Comparison of ENCODE assay signal across 40 mouse cellular contexts in the genomic region with DNA sequence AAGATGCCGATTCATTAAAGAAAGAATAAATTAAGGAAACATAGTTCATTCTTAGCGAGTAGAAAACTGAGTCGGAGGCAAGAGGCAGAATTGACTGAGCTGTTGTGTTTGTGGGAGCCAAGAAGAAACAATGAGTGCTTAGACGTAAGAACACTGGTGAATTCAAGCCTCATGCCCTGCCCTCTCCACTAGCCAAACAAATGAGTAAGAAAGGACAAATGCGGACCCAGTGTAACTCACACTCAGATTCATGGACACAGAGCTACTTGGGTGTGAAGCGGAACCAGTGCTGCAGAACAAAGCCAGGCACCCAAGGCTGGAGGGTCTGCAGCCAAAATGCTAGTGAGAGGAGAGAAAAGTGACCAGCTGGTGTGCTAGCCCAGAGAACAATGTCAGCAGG. TPM values are rescaled to one million over a fixed set of nuclear protein-coding genes. Genes with fewer than 3 reads are reported as not detected.
DNase-seq lines count a peak whose midpoint lies in the region; ATAC-seq and TF ChIP-seq lines count a peak whose summit lies in the region.
"Had no signal": no experiment of that assay in that cellular context is flagged by ENCODE, and none has a peak within 500 bp of the region (broad histone marks: within the 10 kb centered on the region; RNA-seq: fewer than 3 reads in every experiment).

No protein-coding gene starts in this region.

- peak; percentile 25; the same call in 1 of the 2 replicates for ATAC-seq in forebrain, postnatal 0 days
- ATAC-seq in forebrain, embryonic 11.5 days (replicated peaks; ENCODE audit: low FRiP score): no peak
- ATAC-seq in hindbrain, embryonic 14.5 days (ENCODE audit: low FRiP score): peak; percentile 31; the same call in 1 of the 2 replicates
- ATAC-seq in hindbrain, embryonic 12.5 days (ENCODE audit: low FRiP score): no peak
- ATAC-seq: liver, embryonic 12.5 days; lung, postnatal 0 days; midbrain, embryonic 13.5 days had no signal

- no peaks in the 10 kb centered on the region for H3K36me3 ChIP-seq in forebrain, postnatal 0 days (ENCODE audit: insufficient read depth)
- no peaks in the 10 kb centered on the region for H3K36me3 ChIP-seq in forebrain, embryonic 11.5 days (ENCODE audit: control insufficient read depth, insufficient read depth, low read length)
- H3K36me3 ChIP-seq in hindbrain, embryonic 14.5 days (replicated peaks; ENCODE audit: control insufficient read depth, insufficient read depth): no peaks in the 10 kb centered on the region
- no peaks in the 10 kb centered on the region for H3K36me3 ChIP-seq in hindbrain, embryonic 12.5 days
- no peaks in the 10 kb centered on the region for H3K36me3 ChIP-seq in limb, embryonic 10.5 days
- H3K36me3 ChIP-seq: forebrain, embryonic 12.5 days; G1E; heart, embryonic 12.5 days; kidney, embryonic 15.5 days; liver, embryonic 12.5 days; midbrain, embryonic 13.5 days; stomach, embryonic 15.5 days had no signal

- H3K4me1 ChIP-seq in forebrain, postnatal 0 days (ENCODE audit: insufficient read depth): no peaks in the 10 kb centered on the region
- no peaks in the 10 kb centered on the region for H3K4me1 ChIP-seq in forebrain, embryonic 11.5 days (replicated peaks; ENCODE audit: control insufficient read depth, insufficient read depth, low read length)
- H3K4me1 ChIP-seq in hindbrain, embryonic 14.5 days (replicated peaks; ENCODE audit: control insufficient read depth, insufficient read depth, low read length): no peaks in the 10 kb centered on the region
- H3K4me1 ChIP-seq in hindbrain, embryonic 12.5 days: no peaks in the 10 kb centered on the region
- H3K4me1 ChIP-seq in limb, embryonic 10.5 days: no peaks in the 10 kb centered on the region
- H3K4me1 ChIP-seq: forebrain, embryonic 12.5 days; heart, embryonic 12.5 days; kidney, embryonic 15.5 days; liver, embryonic 12.5 days; megakaryocyte, embryonic 14.5 days; midbrain, embryonic 13.5 days; stomach, embryonic 15.5 days had no signal

- H3K4me2 ChIP-seq in forebrain, postnatal 0 days (ENCODE audit: low read depth): no peak overlapping the region
- no peak overlapping the region for H3K4me2 ChIP-seq in forebrain, embryonic 11.5 days (ENCODE audit: low read depth, low read length, severe bottlenecking)
- H3K4me2 ChIP-seq in hindbrain, embryonic 14.5 days (replicated peaks): no peak overlapping the region
- no peak overlapping the region for H3K4me2 ChIP-seq in hindbrain, embryonic 12.5 days (replicated peaks)
- H3K4me2 ChIP-seq: forebrain, embryonic 12.5 days; heart, embryonic 12.5 days; kidney, embryonic 15.5 days; liver, embryonic 12.5 days; midbrain, embryonic 13.5 days; stomach, embryonic 15.5 days had no signal

- H3K9me3 ChIP-seq in forebrain, postnatal 0 days (ENCODE audit: low read length): no peaks in the 10 kb centered on the region
- no peaks in the 10 kb centered on the region for H3K9me3 ChIP-seq in forebrain, embryonic 11.5 days (ENCODE audit: control insufficient read depth, low read length)
- H3K9me3 ChIP-seq in hindbrain, embryonic 14.5 days (ENCODE audit: control insufficient read depth, low read length): peaks cover 9% of the 10 kb centered on the region; the same call in 1 of the 2 replicates
- no peaks in the 10 kb centered on the region for H3K9me3 ChIP-seq in hindbrain, embryonic 12.5 days (replicated peaks)
- no peaks in the 10 kb centered on the region for H3K9me3 ChIP-seq in limb, embryonic 10.5 days (replicated peaks)
- H3K9me3 ChIP-seq: forebrain, embryonic 12.5 days; G1E; heart, embryonic 12.5 days; kidney, embryonic 15.5 days; liver, embryonic 12.5 days; midbrain, embryonic 13.5 days; stomach, embryonic 15.5 days had no signal

- H3K4me3 ChIP-seq in forebrain, postnatal 0 days (ENCODE audit: low read depth, low read length): no peak overlapping the region
- no peak overlapping the region for H3K4me3 ChIP-seq in forebrain, embryonic 11.5 days (ENCODE audit: low read depth, low read length)
- H3K4me3 ChIP-seq in hindbrain, embryonic 14.5 days (replicated peaks; ENCODE audit: low read length): no peak overlapping the region
- no peak overlapping the region for H3K4me3 ChIP-seq in hindbrain, embryonic 12.5 days
- no peak overlapping the region for H3K4me3 ChIP-seq in limb, embryonic 10.5 days
- H3K4me3 ChIP-seq: erythroblast, embryonic 14.5 days; forebrain, embryonic 12.5 days; heart, adult 2 months; heart, embryonic 12.5 days; kidney, embryonic 15.5 days; liver, embryonic 12.5 days; megakaryocyte, embryonic 14.5 days; midbrain, embryonic 13.5 days; stomach, embryonic 15.5 days had no signal

- TF ChIP-seq POLR2A in brain, embryonic 14.5 days (IDR thresholded peaks at IDR 0.05; ENCODE audit: borderline replicate concordance, extremely low read depth, insufficient read depth, insufficient read length, poor library complexity, severe bottlenecking): no peak

- WGBS in forebrain, postnatal 0 days: 56% methylated on average over 6 of the region's 6 CpGs
- 69% methylated on average over 6 of the region's 6 CpGs for WGBS in forebrain, embryonic 11.5 days
- 68% methylated on average over 6 of the region's 6 CpGs for WGBS in hindbrain, embryonic 14.5 days
- 72% methylated on average over 6 of the region's 6 CpGs for WGBS in hindbrain, embryonic 12.5 days
- WGBS in limb, embryonic 10.5 days: 90% methylated on average over 6 of the region's 6 CpGs

- intact Hi-C loops in left cerebral cortex, postnatal 14 days (cut with DNase I): no loop called here

- no peak overlapping the region for H3K27ac ChIP-seq in forebrain, postnatal 0 days (ENCODE audit: low read depth, low read length)
- no peak overlapping the region for H3K27ac ChIP-seq in forebrain, embryonic 11.5 days (ENCODE audit: low read depth, low read length)
- H3K27ac ChIP-seq in hindbrain, embryonic 14.5 days: no peak overlapping the region
- no peak overlapping the region for H3K27ac ChIP-seq in hindbrain, embryonic 12.5 days
- no peak overlapping the region for H3K27ac ChIP-seq in limb, embryonic 10.5 days
- H3K27ac ChIP-seq: forebrain, embryonic 12.5 days; heart, adult 2 months; kidney, embryonic 15.5 days; liver, embryonic 12.5 days; midbrain, embryonic 13.5 days; stomach, embryonic 15.5 days had no signal

- no peak for TF ChIP-seq CTCF in forebrain, postnatal 0 days (IDR thresholded peaks at IDR 0.05; ENCODE audit: low read depth)
- no peak for TF ChIP-seq CTCF in brain, embryonic 14.5 days (IDR thresholded peaks at IDR 0.05; ENCODE audit: borderline replicate concordance, extremely low read depth, insufficient read depth, insufficient read length)

- H3K27me3 ChIP-seq in forebrain, postnatal 0 days (ENCODE audit: insufficient read depth, low read length): no peaks in the 10 kb centered on the region
- H3K27me3 ChIP-seq in forebrain, embryonic 11.5 days (ENCODE audit: control insufficient read depth, insufficient read depth, low read length): no peaks in the 10 kb centered on the region
- H3K27me3 ChIP-seq in hindbrain, embryonic 14.5 days (ENCODE audit: control insufficient read depth, insufficient read depth, low read length): no peaks in the 10 kb centered on the region
- no peaks in the 10 kb centered on the region for H3K27me3 ChIP-seq in hindbrain, embryonic 12.5 days
- no peaks in the 10 kb centered on the region for H3K27me3 ChIP-seq in limb, embryonic 10.5 days (ENCODE audit: low read depth, poor library complexity, severe bottlenecking)
- H3K27me3 ChIP-seq: forebrain, embryonic 12.5 days; heart, embryonic 12.5 days; kidney, embryonic 15.5 days; liver, embryonic 12.5 days; midbrain, embryonic 13.5 days; stomach, embryonic 15.5 days had no signal

- H3K9ac ChIP-seq in forebrain, postnatal 0 days: no peak overlapping the region
- no peak overlapping the region for H3K9ac ChIP-seq in forebrain, embryonic 11.5 days (ENCODE audit: low read length)
- H3K9ac ChIP-seq in hindbrain, embryonic 14.5 days: no peak overlapping the region
- no peak overlapping the region for H3K9ac ChIP-seq in hindbrain, embryonic 12.5 days
- H3K9ac ChIP-seq: forebrain, embryonic 12.5 days; heart, embryonic 12.5 days; kidney, embryonic 15.5 days; liver, embryonic 12.5 days; midbrain, embryonic 13.5 days; stomach, embryonic 15.5 days had no signal

- DNase-seq in forebrain, postnatal 0 days: no peak
- DNase-seq in forebrain, embryonic 11.5 days (ENCODE audit: low spot score): no peak
- no peak for DNase-seq in hindbrain, embryonic 14.5 days (ENCODE audit: low spot score)
- peak; percentile 2 for DNase-seq in left cerebral cortex, adult 11 months (ENCODE audit: low spot score)
- DNase-seq in left cerebral cortex, postnatal 14 days (ENCODE audit: low spot score in 2 of 2): no peak
- peak; percentile 15 for DNase-seq in brain, embryonic 14.5 days (ENCODE audit: low read depth)
- no peak for DNase-seq in limb, embryonic 10.5 days (ENCODE audit: low spot score)
- DNase-seq: adrenal gland, adult 8-10 months; cerebellum, adult 11 months; gastrocnemius, postnatal 25 days; heart, adult 2 months; kidney, adult 18-20 months; kidney, postnatal 25 days; layer of hippocampus, postnatal 36 days; lung, adult 18-20 months; lung, postnatal 4 days; right cerebral cortex, postnatal 14 days; thymus, postnatal 25 days had no signal

RNA-seq across cellular contexts. Expression of gene 4930544G11Rik, which starts 1.9 kb away (rescaled TPM):
- total RNA-seq in forebrain, postnatal 0 days (2014; rRNA removed): not detected in 2 replicates
- polyA plus RNA-seq in forebrain, postnatal 0 days (2015; fragmentation: Nextera tagmentation; extraction: Ambion mirVana): not detected in 2 replicates
- not detected in 2 replicates for polyA plus RNA-seq in forebrain, embryonic 11.5 days (2014; fragmentation: Nextera tagmentation; extraction: Ambion mirVana)
- polyA plus RNA-seq in hindbrain, embryonic 14.5 days (2014; fragmentation: Nextera tagmentation; extraction: Ambion mirVana): not detected in 2 replicates
- polyA plus RNA-seq in hindbrain, embryonic 12.5 days (2016; fragmentation: Nextera tagmentation; extraction: Ambion mirVana): not detected in 2 replicates
- total RNA-seq in left cerebral cortex, postnatal 14 days (2021): not detected
- not detected in 2 replicates for polyA plus RNA-seq in brain, embryonic 14.5 days (2012; rRNA removed)
- not detected in 2 replicates for polyA plus RNA-seq in limb, embryonic 10.5 days (2016; fragmentation: Nextera tagmentation; extraction: Ambion mirVana)
- total RNA-seq: adrenal gland, adult 8-10 months; adrenal gland, postnatal 4 days; common myeloid progenitor, adult 5-6 weeks; G1E; gastrocnemius, adult 18-20 months; gastrocnemius, postnatal 25 days; heart, adult 2 months; hematopoietic stem cell, adult 5-6 weeks; layer of hippocampus, postnatal 36 days; left cerebral cortex, postnatal 36 days; monocyte, adult 5-6 weeks had no signal
- polyA plus RNA-seq: embryonic facial prominence, embryonic 14.5 days; erythroblast, embryonic 14.5 days; forebrain, embryonic 12.5 days; G1E; heart, adult 2 months; heart, embryonic 12.5 days; heart, postnatal 0 days; intestine, embryonic 14.5 days; kidney, embryonic 15.5 days; limb, embryonic 14.5 days; liver, embryonic 12.5 days; lung, postnatal 0 days; midbrain, embryonic 13.5 days; neural tube, embryonic 14.5 days; stomach, embryonic 15.5 days had no signal

Comparison
In these comparisons a context has a peak if more than half of its experiments do, and no peak if none do; other contexts are left out.
1. ATAC-seq: peak in forebrain, postnatal 0 days (single experiment) and hindbrain, embryonic 14.5 days (single experiment); none in forebrain, embryonic 11.5 days (single experiment) and hindbrain, embryonic 12.5 days (single experiment).
2. DNase-seq: peak in left cerebral cortex, adult 11 months (single experiment) and brain, embryonic 14.5 days (single experiment); none in forebrain, postnatal 0 days (single experiment), forebrain, embryonic 11.5 days (single experiment), hindbrain, embryonic 14.5 days (single experiment), left cerebral cortex, postnatal 14 days (0 of 2) and limb, embryonic 10.5 days (single experiment).